Comparison of ENCODE assay signal across 8 mouse cellular contexts in the genomic region with DNA sequence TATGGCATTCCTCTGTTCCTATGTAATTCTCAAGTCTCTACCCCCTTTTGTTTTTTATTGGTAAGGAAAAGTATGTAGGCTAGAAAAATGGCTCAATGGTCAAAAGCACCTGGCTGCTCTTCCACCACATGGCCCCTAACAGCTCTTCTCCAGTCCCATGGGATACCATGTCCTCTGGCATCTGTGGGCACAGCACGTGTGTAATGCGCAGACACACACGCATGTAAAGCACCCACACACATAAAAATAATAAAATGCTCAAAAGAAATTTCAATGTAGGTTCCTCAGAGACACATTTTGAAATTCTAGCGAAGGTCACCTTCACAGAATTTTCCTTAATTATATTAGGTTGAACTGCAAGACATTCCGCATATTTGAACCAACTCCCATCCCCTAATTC. TPM values are rescaled to one million over a fixed set of nuclear protein-coding genes. Genes with fewer than 3 reads are reported as not detected.
A peak's percentile ranks its signal among the peaks of the same experiment; 100 is the strongest.
DNase-seq lines count a peak whose midpoint lies in the region; ATAC-seq and TF ChIP-seq lines count a peak whose summit lies in the region.

No protein-coding gene starts in this region.

- 92% methylated on average over 5 of the region's 5 CpGs for WGBS in forebrain, embryonic 14.5 days
- WGBS in liver, embryonic 15.5 days (ENCODE audit: insufficient replicate concordance): 84% methylated on average over 5 of the region's 5 CpGs

- H3K9me3 ChIP-seq in forebrain, embryonic 14.5 days (replicated peaks; ENCODE audit: control insufficient read depth, low read length): no peaks in the 10 kb centered on the region
- H3K9me3 ChIP-seq in liver, embryonic 15.5 days (replicated peaks): no peaks in the 10 kb centered on the region

- no peaks in the 10 kb centered on the region for H3K27me3 ChIP-seq in C2C12 (ENCODE audit: control insufficient read depth, insufficient read depth, insufficient read length)
- no peaks in the 10 kb centered on the region for H3K27me3 ChIP-seq in forebrain, embryonic 14.5 days (replicated peaks; ENCODE audit: control insufficient read depth, insufficient read depth, low read length)
- no peaks in the 10 kb centered on the region for H3K27me3 ChIP-seq in liver, embryonic 15.5 days

- H3K9ac ChIP-seq in forebrain, embryonic 14.5 days (ENCODE audit: low read length): peak overlapping the region; percentile 87
- H3K9ac ChIP-seq in liver, embryonic 15.5 days: peak overlapping the region; percentile 87

- H3ac ChIP-seq in C2C12 (ENCODE audit: control insufficient read depth, insufficient read length, low read depth): no peak overlapping the region

- peak overlapping the region; percentile 68 for H3K4me3 ChIP-seq in C2C12 (ENCODE audit: insufficient read depth, poor library complexity, severe bottlenecking)
- peak overlapping the region; percentile 66 for H3K4me3 ChIP-seq in forebrain, embryonic 14.5 days (ENCODE audit: low read depth, low read length)
- H3K4me3 ChIP-seq in liver, embryonic 15.5 days (replicated peaks): peak overlapping the region; percentile 83

- H3K79me3 ChIP-seq in C2C12 (ENCODE audit: low read depth): peaks cover 17% of the 10 kb centered on the region

- peak overlapping the region; percentile 97 for H3K4me2 ChIP-seq in forebrain, embryonic 14.5 days (ENCODE audit: low read length)
- H3K4me2 ChIP-seq in liver, embryonic 15.5 days: peak overlapping the region; percentile 92

- no peak overlapping the region for H3K27ac ChIP-seq in forebrain, embryonic 14.5 days (ENCODE audit: low read depth, low read length)
- peak overlapping the region; percentile 71 for H3K27ac ChIP-seq in liver, embryonic 15.5 days (replicated peaks)

- ATAC-seq in forebrain, embryonic 14.5 days: no peak
- ATAC-seq in liver, embryonic 15.5 days (ENCODE audit: insufficient read depth): no peak

- H3K4me1 ChIP-seq in forebrain, embryonic 14.5 days (ENCODE audit: control insufficient read depth, insufficient read depth, low read length): peaks cover 6% of the 10 kb centered on the region
- peaks cover 37% of the 10 kb centered on the region for H3K4me1 ChIP-seq in liver, embryonic 15.5 days (replicated peaks)

- TF ChIP-seq CTCF in C2C12 (IDR thresholded peaks at IDR 0.05; ENCODE audit: control insufficient read depth, insufficient read depth, insufficient read length): no peak

- peak; percentile 87 for DNase-seq in heart, adult 11 months
- no peak for DNase-seq in heart, adult 8-10 months (ENCODE audit: low spot score)
- no peak for DNase-seq in forebrain, embryonic 14.5 days (ENCODE audit: low spot score)
- DNase-seq in adrenal gland, adult (ENCODE audit: inconsistent age in 2 of 2, low spot score in 1 of 2): no peak
- DNase-seq in adrenal gland, adult 18-20 months (ENCODE audit: low spot score in 2 of 2): no peak
- DNase-seq in adrenal gland, postnatal 25 days: no peak

- peaks cover 22% of the 10 kb centered on the region for H3K79me2 ChIP-seq in C2C12 (ENCODE audit: control insufficient read depth, insufficient read depth)

- peaks cover 15% of the 10 kb centered on the region for H3K36me3 ChIP-seq in C2C12 (ENCODE audit: control insufficient read depth, insufficient read depth)
- peaks cover 34% of the 10 kb centered on the region for H3K36me3 ChIP-seq in forebrain, embryonic 14.5 days (ENCODE audit: control insufficient read depth, insufficient read depth, low read length)
- H3K36me3 ChIP-seq in liver, embryonic 15.5 days (replicated peaks): peaks cover 42% of the 10 kb centered on the region

TF ChIP-seq in C2C12, 6 proteins besides CTCF, POLR2A, EP300 and RAD21:
- no peak for TF ChIP-seq MYOD1 (IDR thresholded peaks at IDR 0.05; ENCODE audit: control insufficient read depth, insufficient read length, low read depth)
- no peak for TF ChIP-seq MYOG (IDR thresholded peaks at IDR 0.05; ENCODE audit: control insufficient read depth, extremely low read depth, insufficient read length)
- no peak for TF ChIP-seq MAX (IDR thresholded peaks at IDR 0.05)
- no peak for TF ChIP-seq CEBPB (IDR thresholded peaks at IDR 0.05; ENCODE audit: low read depth)
- TF ChIP-seq FOSL1 (IDR thresholded peaks at IDR 0.05; ENCODE audit: insufficient read depth, low read length, poor library complexity, severe bottlenecking): no peak
- no peak for TF ChIP-seq USF1 (IDR thresholded peaks at IDR 0.05; ENCODE audit: low read depth)

RNA-seq across cellular contexts. Expression of a gene that starts 1.4 kb away (rescaled TPM):
- 10 to 100 TPM; 39.8 to 47.6 (median 44.6) TPM for total RNA-seq in heart, adult 8-10 months (2022)
- 50.3 TPM for polyA plus RNA-seq in C2C12 (2012; fragmentation: generic; extraction: Trizol)
- 47.4 and 48.9 TPM in 2 replicates for polyA plus RNA-seq in forebrain, embryonic 14.5 days (2014; fragmentation: Nextera tagmentation; extraction: Ambion mirVana)
- 26.2 and 27.7 TPM in 2 replicates for polyA plus RNA-seq in liver, embryonic 15.5 days (2015; fragmentation: Nextera tagmentation; extraction: Ambion mirVana)
- total RNA-seq in adrenal gland, adult 18-20 months (2021): 10 to 100 TPM; 74.1 to 77.2 TPM
- 63.2 and 64.0 TPM in 2 replicates for total RNA-seq in adrenal gland, postnatal 25 days (2021)

RNA-seq across cellular contexts. Expression of a gene that starts 17.6 kb away (rescaled TPM):
- total RNA-seq in heart, adult 8-10 months (2022): 10 to 100 TPM; 40.4 to 48.7 (median 43.6) TPM
- polyA plus RNA-seq in C2C12 (2012; fragmentation: generic; extraction: Trizol): 39.9 TPM
- 35.5 and 44.3 TPM in 2 replicates for polyA plus RNA-seq in forebrain, embryonic 14.5 days (2014; fragmentation: Nextera tagmentation; extraction: Ambion mirVana)
- 18.2 and 20.1 TPM in 2 replicates for polyA plus RNA-seq in liver, embryonic 15.5 days (2015; fragmentation: Nextera tagmentation; extraction: Ambion mirVana)
- 10 to 100 TPM; 79.1 to 88.7 TPM for total RNA-seq in adrenal gland, adult 18-20 months (2021)
- 85.7 and 114 TPM in 2 replicates for total RNA-seq in adrenal gland, postnatal 25 days (2021)

RNA-seq across cellular contexts. Expression of a gene that starts 20.0 kb away (rescaled TPM):
- total RNA-seq in heart, adult 8-10 months (2022): 10 to 100 TPM in 3 of 4 experiments, 1 to 10 TPM in 1; 9.6 to 14.0 (median 10.7) TPM
- 17.0 TPM for polyA plus RNA-seq in C2C12 (2012; fragmentation: generic; extraction: Trizol)
- polyA plus RNA-seq in forebrain, embryonic 14.5 days (2014; fragmentation: Nextera tagmentation; extraction: Ambion mirVana): 16.3 and 17.4 TPM in 2 replicates
- 11.7 and 12.2 TPM in 2 replicates for polyA plus RNA-seq in liver, embryonic 15.5 days (2015; fragmentation: Nextera tagmentation; extraction: Ambion mirVana)
- total RNA-seq in adrenal gland, adult 18-20 months (2021): 10 to 100 TPM; 20.6 to 29.5 TPM
- 31.5 and 46.0 TPM in 2 replicates for total RNA-seq in adrenal gland, postnatal 25 days (2021)
